ENCODE assay signal across 8 mouse cellular contexts in the genomic region with DNA sequence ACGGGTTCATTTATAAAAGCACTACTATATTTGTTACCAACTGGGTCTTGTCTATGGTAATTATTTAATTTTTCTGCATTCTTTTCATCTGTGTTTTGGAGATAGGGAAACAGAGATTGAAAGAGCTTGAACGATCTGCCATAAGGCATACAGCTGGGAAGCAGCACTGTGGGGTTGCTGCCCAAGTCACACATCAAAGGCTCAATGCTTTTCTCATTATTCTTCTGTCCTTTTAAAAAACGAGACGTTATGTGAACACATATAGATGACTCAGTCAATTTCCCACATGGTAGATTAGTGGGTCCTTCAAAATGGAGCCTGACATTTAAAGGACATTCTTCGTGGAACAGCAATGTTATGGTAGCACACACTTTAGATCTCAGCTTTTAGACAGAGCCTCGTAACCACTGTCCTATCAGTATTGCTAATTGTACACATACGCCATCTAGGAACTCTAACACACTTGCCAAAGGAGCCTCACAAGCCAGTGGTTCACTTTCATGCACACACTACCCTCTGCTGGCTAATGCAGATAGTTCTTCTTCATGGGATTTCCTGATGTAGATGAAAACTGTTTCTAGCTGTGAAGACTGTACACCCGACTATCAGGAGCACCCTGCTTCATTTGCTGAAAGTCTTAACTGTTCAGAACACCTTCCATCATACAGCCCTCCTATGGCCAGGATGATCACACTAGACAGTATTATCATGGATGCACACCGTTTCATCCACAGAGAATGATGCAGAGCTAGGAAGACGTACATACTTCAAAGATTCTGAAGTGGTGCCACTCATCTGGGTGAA.
DNase-seq lines count a peak whose midpoint lies in the region; ATAC-seq and TF ChIP-seq lines count a peak whose summit lies in the region.

No protein-coding gene starts in this region.

- no peak for TF ChIP-seq EP300 in MEL (IDR thresholded peaks at IDR 0.05; ENCODE audit: low read depth in 1 of 2, low read length in 2 of 2)

- peak; percentile 11; the same call in 1 of the 2 replicates for TF ChIP-seq RAD21 in MEL (IDR thresholded peaks at IDR 0.05; ENCODE audit: low read depth, low read length)

- H3K36me3 ChIP-seq in kidney, embryonic 14.5 days (ENCODE audit: control insufficient read depth, insufficient read depth, low read length): peaks cover 13% of the 10 kb centered on the region; the same call in 1 of the 2 replicates
- H3K36me3 ChIP-seq in MEL (ENCODE audit: control insufficient read depth in 1 of 2, insufficient read depth in 2 of 2, low read length in 2 of 2): peaks cover 0 to 11% of the 10 kb centered on the region in 2 experiments; a peak in 2 of 4 replicates
- H3K36me3 ChIP-seq in midbrain, embryonic 12.5 days: peaks cover 19% of the 10 kb centered on the region

- DNase-seq in kidney, adult 8-10 months: no peak
- DNase-seq in MEL (ENCODE audit: low read depth, low spot score): no peak
- DNase-seq in embryo, embryonic 10.5 days (ENCODE audit: low spot score): peak; percentile 48
- DNase-seq in kidney, postnatal 14 days: peak; percentile 20
- DNase-seq in testis, postnatal 10 days (ENCODE audit: low spot score): no peak
- no peak for DNase-seq in testis, postnatal 14 days (ENCODE audit: low spot score)

- H3K27ac ChIP-seq in kidney, embryonic 14.5 days (ENCODE audit: low read depth, low read length): no peak overlapping the region
- H3K27ac ChIP-seq in MEL (ENCODE audit: control insufficient read depth, low read depth, low read length): no peak overlapping the region
- H3K27ac ChIP-seq in midbrain, embryonic 12.5 days (replicated peaks): no peak overlapping the region

- H3K4me1 ChIP-seq in kidney, embryonic 14.5 days (ENCODE audit: control insufficient read depth, insufficient read depth, low read length): no peaks in the 10 kb centered on the region
- no peaks in the 10 kb centered on the region for H3K4me1 ChIP-seq in MEL (ENCODE audit: control insufficient read depth in 1 of 2, insufficient read depth in 2 of 2, low read length in 2 of 2)
- no peaks in the 10 kb centered on the region for H3K4me1 ChIP-seq in midbrain, embryonic 12.5 days

- no peak overlapping the region for H3K4me2 ChIP-seq in kidney, embryonic 14.5 days (replicated peaks; ENCODE audit: low read depth, low read length)
- H3K4me2 ChIP-seq in midbrain, embryonic 12.5 days (replicated peaks): no peak overlapping the region

- peak; percentile 35; the same call in 1 of the 2 replicates for ATAC-seq in kidney, embryonic 14.5 days (ENCODE audit: low FRiP score, low TSS enrichment)
- ATAC-seq in midbrain, embryonic 12.5 days (ENCODE audit: low FRiP score, low read depth): peak; percentile 62; the same call in 1 of the 2 replicates

- WGBS in kidney, embryonic 14.5 days: 74% methylated on average over 10 of the region's 10 CpGs
- WGBS in midbrain, embryonic 12.5 days: 79% methylated on average over 10 of the region's 10 CpGs

- TF ChIP-seq CTCF in MEL (IDR thresholded peaks at IDR 0.05 in 2 of 3, conservative IDR thresholded peaks at IDR 0.05 in 1 of 3; ENCODE audit: control insufficient read depth in 1 of 3, insufficient read depth in 1 of 3, low read depth in 2 of 3, low read length in 3 of 3, poor library complexity in 1 of 3, severe bottlenecking in 1 of 3): peak in 1 of 3 experiments; percentile 20; a peak in 2 of 6 replicates

- no peak for TF ChIP-seq POLR2A in MEL (IDR thresholded peaks at IDR 0.05; ENCODE audit: control insufficient read depth in 1 of 2, insufficient read depth in 1 of 2, low read depth in 1 of 2, low read length in 2 of 2, poor library complexity in 1 of 2)

- H3K79me2 ChIP-seq in MEL (ENCODE audit: control insufficient read depth, insufficient read depth, low read length, poor library complexity): no peaks in the 10 kb centered on the region

- H3K27me3 ChIP-seq in kidney, embryonic 14.5 days (ENCODE audit: control insufficient read depth, insufficient read depth, low read length): no peaks in the 10 kb centered on the region
- H3K27me3 ChIP-seq in MEL (ENCODE audit: control insufficient read depth in 1 of 2, insufficient read depth in 2 of 2, low read length in 2 of 2): no peaks in the 10 kb centered on the region
- no peaks in the 10 kb centered on the region for H3K27me3 ChIP-seq in midbrain, embryonic 12.5 days

- H3K9ac ChIP-seq in kidney, embryonic 14.5 days (ENCODE audit: low read depth, low read length): no peak overlapping the region
- H3K9ac ChIP-seq in MEL (ENCODE audit: control insufficient read depth, low read depth, low read length, poor library complexity, severe bottlenecking): no peak overlapping the region
- no peak overlapping the region for H3K9ac ChIP-seq in midbrain, embryonic 12.5 days (replicated peaks)

- no peak overlapping the region for H3K4me3 ChIP-seq in kidney, embryonic 14.5 days (ENCODE audit: low read length)
- H3K4me3 ChIP-seq in MEL (ENCODE audit: control insufficient read depth in 1 of 2, insufficient read depth in 1 of 2, low read depth in 2 of 2, low read length in 2 of 2): no peak overlapping the region
- H3K4me3 ChIP-seq in midbrain, embryonic 12.5 days: no peak overlapping the region

- no peaks in the 10 kb centered on the region for H3K9me3 ChIP-seq in kidney, embryonic 14.5 days (ENCODE audit: control insufficient read depth, low read length)
- H3K9me3 ChIP-seq in MEL (replicated peaks; ENCODE audit: insufficient read depth, low read length): no peaks in the 10 kb centered on the region
- H3K9me3 ChIP-seq in midbrain, embryonic 12.5 days: no peaks in the 10 kb centered on the region

TF ChIP-seq in MEL, 35 proteins besides CTCF, POLR2A, EP300 and RAD21:
- TF ChIP-seq CHD2 (IDR thresholded peaks at IDR 0.05; ENCODE audit: low read length) (no peak), GABPA (IDR thresholded peaks at IDR 0.05; ENCODE audit: low read depth, low read length) (no peak), USF1 (IDR thresholded peaks at IDR 0.05; ENCODE audit: low read depth, low read length) (no peak), MXI1 (IDR thresholded peaks at IDR 0.05; ENCODE audit: low read depth, low read length) (no peak)

Comparison
In these comparisons a context has a peak if more than half of its experiments do, and no peak if none do; other contexts are left out.
1. DNase-seq: peak in embryo, embryonic 10.5 days (single experiment) and kidney, postnatal 14 days (single experiment); none in kidney, adult 8-10 months (0 of 2), MEL (single experiment), testis, postnatal 10 days (single experiment) and testis, postnatal 14 days (single experiment).